Mouse (Mus musculus) olfactory bulb, adult 2 months (tissue): Measurements from ENCODE around the gene Nudt7.

Experiments used
- CTCF ChIP-seq: fragments of 200-500 bp; IDR thresholded peaks from 2 replicates; pipeline ENCODE4 v1.5.1; 2012; ENCODE audit warnings: low read depth, mild to moderate bottlenecking, low read length, moderate library complexity; ENCODE audit not compliant: insufficient read depth
- POLR2A ChIP-seq: fragments of 200-500 bp; IDR thresholded peaks from 2 replicates; pipeline ENCODE4 v1.6.1; 2012; ENCODE audit warnings: mild to moderate bottlenecking, low read depth, low read length, moderate library complexity; ENCODE audit not compliant: insufficient read depth

GRCm38 (mm10) chr8:114093321-114093720 is 40.0 kb upstream of the Nudt7 start:
- no peak for TF ChIP-seq CTCF
- no peak for TF ChIP-seq POLR2A
